Mouse (Mus musculus) liver, embryonic 11.5 days (tissue): ENCODE data around the gene Pilrb2. TPM values are rescaled to one million over a fixed set of nuclear protein-coding genes. Genes with fewer than 3 reads are reported as not detected.
"Not testable (repeated sequence)": the region's sequence is repeated elsewhere in the genome, so short reads cannot be mapped to it uniquely, and the experiment has no call there.

ENCODE experiments used
- ATAC-seq: fragments of 200-750 bp; cut with Nextera tagmentation; replicated peaks from 2 replicates; pipeline ENCODE4 v1.8.0; 2017; ENCODE audit warnings: moderate number of reproducible peaks, mild to moderate bottlenecking, moderate TSS enrichment, moderate library complexity; ENCODE audit not compliant: low FRiP score
- DNase-seq: peaks from one replicate; pipeline ENCODE4 v3.0.0-alpha.2; 2017; ENCODE audit warnings: low spot score
- H3K27ac ChIP-seq: fragments of 300-500 bp; sonication (generic); 2 replicates; pipeline ENCODE4 v1.5.1; 2014; ENCODE audit warnings: mild to moderate bottlenecking, low read depth, low read length, control low read depth
- H3K27me3 ChIP-seq: fragments of 300-500 bp; sonication (generic); replicated peaks from 2 replicates; pipeline ENCODE4 v1.6.1; 2014; ENCODE audit warnings: low read length, mixed read lengths; ENCODE audit not compliant: control insufficient read depth, insufficient read depth
- H3K36me3 ChIP-seq: fragments of 300-500 bp; sonication (generic); 2 replicates; pipeline ENCODE4 v1.6.1; 2014; ENCODE audit warnings: mild to moderate bottlenecking, low read length, moderate library complexity, mixed read lengths; ENCODE audit not compliant: control insufficient read depth, insufficient read depth
- H3K4me1 ChIP-seq: fragments of 300-500 bp; sonication (generic); replicated peaks from 2 replicates; pipeline ENCODE4 v1.6.1; 2014; ENCODE audit warnings: low read length, mixed read lengths; ENCODE audit not compliant: control insufficient read depth, insufficient read depth
- H3K4me2 ChIP-seq: fragments of 300-500 bp; sonication (generic); 2 replicates; pipeline ENCODE4 v1.6.1; 2014; ENCODE audit warnings: mild to moderate bottlenecking, control low read depth, moderate library complexity
- H3K4me3 ChIP-seq: fragments of 300-500 bp; sonication (generic); 2 replicates; pipeline ENCODE4 v1.5.1; 2014; ENCODE audit warnings: low read depth, low read length, control low read depth
- H3K9ac ChIP-seq: fragments of 300-500 bp; sonication (generic); 2 replicates; pipeline ENCODE4 v1.6.1; 2014; ENCODE audit warnings: low read depth, low read length, control low read depth
- H3K9me3 ChIP-seq: fragments of 300-500 bp; sonication (generic); 2 replicates; pipeline ENCODE4 v1.6.1; 2016; ENCODE audit warnings: low read length, inconsistent platforms, mixed read lengths; ENCODE audit not compliant: control insufficient read depth
- WGBS: fragments of 180-500 bp; shearing (Covaris S2); extraction: QIAGEN DNeasy Blood & Tissue Kit; methylation state at CpG from one replicate; pipeline ENCODE4 v1.1.7; 2014; 5-methylcytosine and 5-hydroxymethylcytosine counted together
- polyA plus RNA-seq: library from polyadenylated mRNA; unstranded; fragments of >200 nt; fragmentation: Nextera tagmentation; extraction: Ambion mirVana; gene quantifications from 2 replicates; pipeline ENCODE4 v1.2.1, GENCODE M21; 2014

Pilrb2 gene
- polyA plus RNA-seq, 1 experiment from 2014 or later: 2.1 TPM

DNA sequence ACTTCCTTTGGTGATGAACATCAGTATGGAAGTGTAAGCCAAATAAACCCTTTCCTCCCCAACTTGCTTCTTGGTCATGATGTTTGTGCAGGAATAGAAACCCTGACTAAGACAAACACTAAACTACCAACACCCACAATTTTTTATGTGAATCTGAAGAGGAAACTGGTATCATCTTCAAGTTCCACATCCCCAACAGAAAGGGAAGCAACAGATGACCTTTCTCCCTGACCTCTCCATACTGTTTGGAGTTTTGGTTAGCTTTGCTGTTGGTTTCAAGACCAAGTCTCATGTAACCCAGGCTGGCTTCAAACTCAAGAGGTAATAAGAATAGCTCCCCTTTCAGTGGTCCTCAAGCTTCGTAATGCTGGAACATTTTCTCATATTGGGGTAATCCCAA is 21.3 kb downstream of the Pilrb2 start:
- ATAC-seq: not testable (repeated sequence)

DNA sequence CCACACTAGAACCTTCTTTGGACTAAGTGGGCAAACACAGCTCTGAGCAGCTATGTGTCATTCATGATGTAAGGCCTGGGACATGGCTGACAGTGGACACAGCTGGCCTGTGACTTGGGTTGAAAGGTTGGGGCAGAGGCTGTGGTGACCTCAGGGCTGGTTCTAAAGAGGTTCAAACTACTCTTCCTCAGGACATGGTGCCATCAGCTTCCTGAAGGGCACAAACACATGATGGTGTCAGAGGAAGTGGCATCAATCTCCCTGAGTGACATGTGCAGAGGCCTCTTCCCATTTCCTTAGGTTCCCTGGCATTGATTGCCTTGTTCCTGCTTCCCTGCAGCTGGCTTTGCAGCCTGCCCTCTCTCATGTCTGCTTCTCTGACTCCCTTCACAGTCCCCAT is 34.5 kb downstream of the Pilrb2 start:
- H3K27me3 ChIP-seq, H3K4me3 ChIP-seq, H3K9me3 ChIP-seq, ATAC-seq, H3K36me3 ChIP-seq, H3K4me1 ChIP-seq, H3K4me2 ChIP-seq, H3K9ac ChIP-seq, H3K27ac ChIP-seq, DNase-seq: not testable (repeated sequence)

More for the DNA sequence above, 21.3 kb downstream of the Pilrb2 start:
- not testable (repeated sequence) for H3K9me3 ChIP-seq, DNase-seq, H3K4me1 ChIP-seq, H3K4me3 ChIP-seq, H3K36me3 ChIP-seq, H3K27ac ChIP-seq, H3K4me2 ChIP-seq, H3K9ac ChIP-seq, H3K27me3 ChIP-seq
- 71% methylated on average over 1 of the region's 1 CpGs for WGBS

DNA sequence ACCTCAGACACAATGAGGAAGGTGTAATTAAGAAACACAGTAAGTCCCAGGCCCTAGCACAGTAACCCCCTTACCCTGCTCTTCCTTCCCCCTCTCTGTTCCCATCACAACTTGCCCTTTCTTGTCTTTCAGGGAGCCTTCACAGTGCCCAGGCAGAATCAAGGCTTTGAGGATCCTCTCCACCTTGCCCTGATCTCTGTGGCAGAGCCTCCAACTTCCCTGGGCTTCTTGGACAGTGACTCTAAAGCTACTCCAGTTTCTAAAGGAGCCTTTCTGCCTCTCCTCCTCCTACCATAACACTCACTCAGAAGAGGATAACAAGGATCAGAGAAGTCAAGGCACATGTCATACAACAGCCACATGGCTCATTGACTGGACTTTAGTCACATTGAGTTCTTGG is 35.0 kb downstream of the Pilrb2 start:
- Histone ChIP-seq H3K4me1 (no peaks in the 10 kb centered on the region), H3K27ac (no peak overlapping the region), H3K27me3 (no peaks in the 10 kb centered on the region), H3K36me3 (no peaks in the 10 kb centered on the region), H3K4me3 (no peak overlapping the region), H3K9ac (no peak overlapping the region), H3K4me2 (no peak overlapping the region), H3K9me3 (no peaks in the 10 kb centered on the region)
- no peak for ATAC-seq
- no peak for DNase-seq

DNA sequence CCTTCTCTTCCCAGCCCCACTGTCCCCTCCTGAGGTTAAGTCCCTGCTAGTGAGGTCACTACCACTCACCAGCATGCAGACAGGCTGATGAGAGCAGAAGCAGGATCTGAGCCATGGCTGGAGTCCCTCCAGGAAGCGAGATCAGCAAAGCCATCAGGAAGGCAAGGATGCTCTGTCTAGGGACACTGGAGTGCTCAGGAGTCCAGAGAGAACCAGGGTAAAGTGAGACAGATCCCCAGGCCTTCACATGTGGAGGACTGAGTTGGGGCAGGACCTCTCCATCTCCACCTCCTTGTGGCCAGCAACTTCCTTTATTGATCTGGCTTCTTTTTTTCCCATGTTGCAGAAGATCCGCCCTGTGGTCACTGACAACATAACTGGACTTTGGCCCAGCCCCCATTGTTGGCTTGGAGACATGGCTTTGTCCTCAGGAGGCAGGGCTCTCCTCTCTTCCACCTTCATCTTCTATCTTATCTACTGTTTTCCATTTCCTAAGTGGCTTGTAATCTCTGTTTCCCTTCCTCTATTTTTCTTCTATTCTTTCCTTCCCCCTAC is 35.6 kb downstream of the Pilrb2 start, which contains the start of gene Pilra:
Pilra (minus strand) TSS at position 316 of the 555 bp plus-strand sequence.
- DNase-seq, H3K36me3 ChIP-seq, H3K27ac ChIP-seq, H3K4me1 ChIP-seq, H3K27me3 ChIP-seq, ATAC-seq, H3K4me3 ChIP-seq, H3K9me3 ChIP-seq, H3K4me2 ChIP-seq, H3K9ac ChIP-seq: not testable (repeated sequence)
- WGBS: 33% methylated on average over 2 of the region's 2 CpGs

DNA sequence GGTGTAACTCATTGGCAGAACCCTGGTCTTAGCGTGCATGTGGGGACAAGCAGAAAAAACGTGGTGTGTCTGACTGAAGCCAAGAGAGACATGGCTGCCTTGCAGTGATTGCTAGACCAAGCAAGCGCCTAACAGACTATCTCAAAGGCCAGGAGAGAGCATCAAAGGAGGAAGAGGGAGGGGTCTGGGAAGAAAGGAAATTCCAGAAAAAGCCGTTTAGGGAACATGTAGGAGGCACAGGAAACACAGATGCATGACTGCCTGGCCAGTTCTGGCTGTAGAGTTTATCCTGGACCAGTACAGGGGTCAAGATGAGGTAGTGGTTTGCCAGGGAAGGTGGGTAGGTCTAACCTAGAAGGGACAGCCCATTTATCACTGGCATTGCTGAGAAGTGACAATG is 38.1 kb downstream of the Pilrb2 start:
- Histone ChIP-seq H3K4me2 (no peak overlapping the region), H3K36me3 (no peaks in the 10 kb centered on the region), H3K27me3 (no peaks in the 10 kb centered on the region), H3K9ac (no peak overlapping the region), H3K9me3 (no peaks in the 10 kb centered on the region), H3K27ac (no peak overlapping the region), H3K4me3 (no peak overlapping the region), H3K4me1 (no peaks in the 10 kb centered on the region)
- DNase-seq (no peak), ATAC-seq (no peak)
- WGBS: 51% methylated on average over 4 of the region's 4 CpGs

- no peak for ATAC-seq
- WGBS: 56% methylated on average over 6 of the region's 6 CpGs
- H3K4me1 ChIP-seq: no peaks in the 10 kb centered on the region
Measured at GRCm38 (mm10) chr5:137831506-137831905, 40.1 kb downstream of the Pilrb2 start.

GRCm38 (mm10) chr5:137831106-137831505 is 40.5 kb downstream of the Pilrb2 start:
- Histone ChIP-seq H3K9me3 (no peaks in the 10 kb centered on the region), H3K4me3 (no peak overlapping the region), H3K27me3 (no peaks in the 10 kb centered on the region), H3K36me3 (no peaks in the 10 kb centered on the region), H3K27ac (no peak overlapping the region), H3K4me2 (no peak overlapping the region), H3K4me1 (no peaks in the 10 kb centered on the region), H3K9ac (no peak overlapping the region)
- DNase-seq (no peak), ATAC-seq (no peak)
- 61% methylated on average over 4 of the region's 4 CpGs for WGBS

More at GRCm38 (mm10) chr5:137831506-137831905, 40.1 kb downstream of the Pilrb2 start:
- Histone ChIP-seq H3K9ac (no peak overlapping the region), H3K27me3 (no peaks in the 10 kb centered on the region), H3K4me2 (no peak overlapping the region), H3K4me3 (no peak overlapping the region), H3K9me3 (no peaks in the 10 kb centered on the region), H3K36me3 (no peaks in the 10 kb centered on the region), H3K27ac (no peak overlapping the region)
- DNase-seq: no peak

DNA sequence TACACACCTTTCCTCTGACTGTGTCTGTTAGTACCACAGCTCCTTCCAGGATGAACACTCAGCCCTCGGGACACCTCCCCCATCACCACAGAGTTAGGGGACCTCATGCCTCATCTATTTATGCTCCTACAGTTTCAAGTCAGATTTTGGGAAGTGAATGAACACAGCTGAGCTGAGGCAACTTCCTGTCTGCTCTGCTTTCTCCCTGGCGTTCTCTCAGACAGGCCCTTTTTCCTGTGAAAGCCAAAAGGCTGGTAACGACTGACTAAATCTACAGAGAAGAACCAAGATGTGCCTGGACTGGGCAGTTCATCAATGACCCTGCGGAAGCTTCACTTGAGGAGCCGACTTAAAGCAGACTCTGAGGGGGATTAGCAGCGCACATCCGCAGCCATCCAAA is 41.4 kb downstream of the Pilrb2 start:
- Histone ChIP-seq H3K36me3 (no peaks in the 10 kb centered on the region), H3K27me3 (no peaks in the 10 kb centered on the region), H3K4me3 (no peak overlapping the region), H3K9me3 (no peaks in the 10 kb centered on the region), H3K4me2 (no peak overlapping the region), H3K9ac (no peak overlapping the region), H3K27ac (peak overlapping the region; percentile 8; the same call in 1 of the 2 replicates), H3K4me1 (no peaks in the 10 kb centered on the region)
- no peak for ATAC-seq
- WGBS: 63% methylated on average over 7 of the region's 7 CpGs
- no peak for DNase-seq

GRCm38 (mm10) chr5:137828694-137829093 is 42.9 kb downstream of the Pilrb2 start:
- H3K27ac ChIP-seq: no peak overlapping the region
- no peak overlapping the region for H3K9ac ChIP-seq
- DNase-seq (no peak), ATAC-seq (no peak)
- H3K4me2 ChIP-seq: no peak overlapping the region
- 74% methylated on average over 6 of the region's 6 CpGs for WGBS
- H3K9me3 ChIP-seq: no peaks in the 10 kb centered on the region
- no peaks in the 10 kb centered on the region for H3K36me3 ChIP-seq
- H3K4me1 ChIP-seq: no peaks in the 10 kb centered on the region
- H3K27me3 ChIP-seq: no peaks in the 10 kb centered on the region
- H3K4me3 ChIP-seq: no peak overlapping the region
